Mouse (Mus musculus): ENCODE data around the gene Gm5447. TPM values are rescaled to one million over a fixed set of nuclear protein-coding genes. Genes with fewer than 3 reads are reported as not detected.

Gene Gm5447
- total RNA-seq, 2 experiments from 2014 or later: not detected

GRCm38 (mm10) chr13:30985598-30986466, 11.8 kb downstream of the Gm5447 start:
- intact Hi-C loops (cut with DNase I): no loop called here

GRCm38 (mm10) chr13:30986934-30987455, 13.0 kb downstream of the Gm5447 start:
- DNase-seq: no peak
- intact Hi-C loops (cut with DNase I): no loop called here

More at GRCm38 (mm10) chr13:30985598-30986466, 11.8 kb downstream of the Gm5447 start:
- peak; percentile 46 to 55 for DNase-seq

GRCm38 (mm10) chr13:30987686-30988085, 13.7 kb downstream of the Gm5447 start:
- no peak for DNase-seq
- intact Hi-C loops (cut with DNase I): no loop called here

GRCm38 (mm10) chr13:30989710-30990109, 15.7 kb downstream of the Gm5447 start:
- intact Hi-C loops (cut with DNase I): no loop called here
- DNase-seq: no peak

GRCm38 (mm10) chr13:30990233-30990632, 16.2 kb downstream of the Gm5447 start:
- DNase-seq: no peak
- intact Hi-C loops (cut with DNase I): no loop called here

- DNase-seq: no peak
- intact Hi-C loops (cut with DNase I): no loop called here
Measured at GRCm38 (mm10) chr13:30993819-30994218, 19.8 kb downstream of the Gm5447 start.

GRCm38 (mm10) chr13:30994249-30994858, 20.4 kb downstream of the Gm5447 start:
- intact Hi-C loops (cut with DNase I): no loop called here
- no peak for DNase-seq

GRCm38 (mm10) chr13:30997526-30998253, 23.7 kb downstream of the Gm5447 start:
- intact Hi-C loops (cut with DNase I): loop anchor here (5.0 kb wide), 1 partner anchor 620 kb away; no protein-coding TSS in a partner anchor
- DNase-seq: no peak

GRCm38 (mm10) chr13:30999799-31000198, 25.8 kb downstream of the Gm5447 start:
- intact Hi-C loops (cut with DNase I): loop anchor here (5.0 kb wide), 1 partner anchor 618 kb away; no protein-coding TSS in a partner anchor

GRCm38 (mm10) chr13:31004458-31004857, 30.5 kb downstream of the Gm5447 start:
- intact Hi-C loops (cut with DNase I): no loop called here

More at GRCm38 (mm10) chr13:30999799-31000198, 25.8 kb downstream of the Gm5447 start:
- DNase-seq: no peak

GRCm38 (mm10) chr13:31004995-31005394, 31.0 kb downstream of the Gm5447 start:
- DNase-seq: no peak
- intact Hi-C loops (cut with DNase I): no loop called here

More at GRCm38 (mm10) chr13:31004458-31004857, 30.5 kb downstream of the Gm5447 start:
- no peak for DNase-seq

- intact Hi-C loops (cut with DNase I): no loop called here
- no peak for DNase-seq
Measured at GRCm38 (mm10) chr13:31017545-31017944, 43.5 kb downstream of the Gm5447 start.

GRCm38 (mm10) chr13:31021514-31021913, 47.5 kb downstream of the Gm5447 start:
- intact Hi-C loops (cut with DNase I): no loop called here
- no peak for DNase-seq

GRCm38 (mm10) chr13:31021927-31022326, 47.9 kb downstream of the Gm5447 start:
- no peak for DNase-seq
- intact Hi-C loops (cut with DNase I): no loop called here

- intact Hi-C loops (cut with DNase I): no loop called here
- DNase-seq: no peak
Measured at GRCm38 (mm10) chr13:31023664-31024063, 49.7 kb downstream of the Gm5447 start.

Other genes starting within 250 kb of the Gm5447 start
- gene Irf4, start 225.0 kb upstream of the Gm5447 start, total RNA-seq (2021): under 1 TPM; 0.79 TPM
- under 1 TPM in 1 of 2 experiments, not detected in 1; 0.36 TPM for gene Hus1b, start 26.4 kb upstream of the Gm5447 start, total RNA-seq (2021)
- gene Exoc2, start 111 bp upstream of the Gm5447 start, total RNA-seq (2021): 10 to 100 TPM; 11.7 to 12.9 TPM